Mouse (Mus musculus) B cell, adult 2 months (primary cell): Measurements from ENCODE around the gene Fahd1.

Experiments
- DNase-seq, 2 experiments: peaks; one replicate each; pipeline ENCODE4 v3.0.0; 2022

The Fahd1 gene

DNA sequence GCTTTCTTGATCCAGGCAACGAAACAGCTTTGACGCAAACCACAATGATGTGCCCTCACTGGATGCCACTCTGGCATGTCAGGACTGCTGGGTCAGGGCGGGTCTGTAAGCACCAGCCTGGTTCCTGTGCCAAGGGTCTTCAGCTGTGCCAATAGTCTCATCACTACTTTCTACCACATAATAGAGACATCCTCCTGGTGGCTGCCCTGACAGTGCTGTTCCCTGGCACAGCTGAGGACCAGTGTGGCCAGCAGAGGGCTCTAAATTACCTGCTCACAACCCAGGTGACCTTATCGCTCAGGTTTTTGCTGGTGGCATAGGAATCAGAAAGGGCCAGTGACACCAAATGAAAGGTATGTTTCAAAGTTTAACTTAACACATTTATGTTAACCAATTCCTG is 9.0 kb downstream of the Fahd1 start:
- DNase-seq = peak; percentile 48

DNA sequence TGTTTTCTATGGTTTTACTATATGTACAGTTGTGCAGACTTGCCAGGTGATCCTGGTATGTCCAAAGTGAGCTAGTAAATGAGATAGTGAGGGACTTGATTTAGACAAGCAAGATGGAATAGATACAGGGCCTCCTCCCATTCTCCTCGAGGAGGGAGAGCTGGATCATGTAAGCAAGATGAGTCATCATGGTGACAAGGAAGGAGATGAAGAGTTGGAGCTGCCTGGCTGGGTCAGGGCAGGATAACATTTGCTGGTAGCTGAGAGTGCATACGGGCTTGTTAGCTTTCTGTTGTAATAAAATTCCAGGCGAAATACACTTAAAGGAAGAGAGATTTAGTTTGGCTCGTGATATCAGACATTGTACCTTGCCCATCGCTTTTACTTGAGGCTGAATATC is 9.8 kb downstream of the Fahd1 start:
- DNase-seq = no peak

DNA sequence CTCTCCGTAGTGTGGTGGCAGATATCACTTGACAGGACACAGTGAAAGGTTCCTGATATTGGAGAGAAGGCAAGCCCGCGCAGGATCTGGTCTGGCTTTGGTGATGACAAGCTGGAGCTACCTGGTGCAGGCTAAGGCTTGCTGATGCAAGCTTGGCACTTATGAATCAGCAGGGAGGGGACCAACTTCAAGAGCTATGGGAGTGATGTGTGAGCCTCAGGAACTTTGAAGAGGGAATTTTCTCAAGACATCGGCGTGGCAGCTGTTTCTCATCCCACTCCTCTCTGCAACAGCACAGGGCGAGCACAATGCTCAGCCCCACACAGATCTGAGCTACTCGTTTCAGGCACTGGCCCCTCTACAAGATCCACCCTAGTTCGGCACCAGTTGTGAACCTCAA is 10.3 kb downstream of the Fahd1 start, which contains the start of gene Hagh:
TSS of gene Hagh (plus strand) at position 302 of the 400 bp plus-strand sequence.
- DNase-seq = no peak

DNA sequence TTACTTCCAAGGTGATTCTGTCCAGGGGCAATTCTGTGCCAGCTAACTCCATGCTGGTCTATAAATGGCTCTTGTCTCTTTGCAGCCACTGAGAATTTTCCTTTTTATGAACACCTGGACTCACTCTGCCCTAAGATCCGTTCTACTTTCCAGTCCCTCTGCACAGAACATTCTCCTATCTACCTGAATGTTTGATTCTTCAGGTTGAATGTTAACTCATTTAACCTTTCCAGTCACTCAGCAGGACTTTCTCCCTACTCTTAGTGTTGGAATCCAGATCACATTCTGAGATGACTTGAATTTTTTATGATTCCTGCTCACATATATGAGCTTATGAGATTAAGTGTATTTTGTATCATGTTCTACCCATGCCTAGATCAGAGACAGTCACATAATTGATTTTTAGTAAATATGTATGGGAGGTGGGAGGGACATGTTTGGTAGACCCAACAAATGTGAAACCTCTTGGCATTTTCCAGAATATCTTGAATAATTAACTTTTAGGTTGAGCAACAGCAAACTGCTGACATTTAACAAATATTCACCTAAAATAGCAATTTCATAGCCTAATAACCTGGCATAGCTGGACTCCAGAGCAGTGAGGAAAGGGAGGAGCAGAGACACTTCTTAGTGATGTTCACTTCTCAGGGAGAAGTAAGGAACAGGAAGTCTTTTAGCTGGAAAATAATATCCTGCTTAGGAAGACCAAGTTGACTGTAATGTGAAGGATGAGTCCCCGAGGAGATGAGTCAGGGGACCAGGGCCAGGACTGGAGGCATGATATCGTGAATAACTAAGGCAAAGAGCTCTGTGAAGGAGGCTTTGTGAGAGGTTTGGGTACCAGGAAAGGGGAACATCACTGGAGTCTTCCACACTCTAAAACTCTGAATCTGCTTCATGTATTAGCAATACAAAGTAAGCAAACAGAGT is 28.5 kb downstream of the Fahd1 start:
- no peak for DNase-seq

DNA sequence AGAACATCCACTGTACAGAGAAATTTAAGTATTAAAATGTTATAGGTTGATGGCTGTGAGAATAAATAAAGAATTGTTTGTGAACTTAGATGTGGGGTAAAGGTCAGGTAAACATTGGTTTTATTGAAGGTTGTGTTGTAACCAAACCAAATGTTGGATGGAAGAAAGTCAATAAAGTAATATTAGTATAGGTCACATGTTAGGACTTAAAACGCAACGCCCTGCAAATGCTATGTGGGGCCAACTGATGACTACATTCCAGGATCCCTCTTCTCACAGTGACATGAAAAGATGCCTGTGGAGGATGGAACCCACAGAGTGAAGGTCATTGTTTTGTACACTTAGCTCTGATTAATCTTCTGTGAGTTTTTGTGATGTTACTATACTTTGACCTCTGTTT is 30.7 kb downstream of the Fahd1 start:
- no peak for DNase-seq

DNA sequence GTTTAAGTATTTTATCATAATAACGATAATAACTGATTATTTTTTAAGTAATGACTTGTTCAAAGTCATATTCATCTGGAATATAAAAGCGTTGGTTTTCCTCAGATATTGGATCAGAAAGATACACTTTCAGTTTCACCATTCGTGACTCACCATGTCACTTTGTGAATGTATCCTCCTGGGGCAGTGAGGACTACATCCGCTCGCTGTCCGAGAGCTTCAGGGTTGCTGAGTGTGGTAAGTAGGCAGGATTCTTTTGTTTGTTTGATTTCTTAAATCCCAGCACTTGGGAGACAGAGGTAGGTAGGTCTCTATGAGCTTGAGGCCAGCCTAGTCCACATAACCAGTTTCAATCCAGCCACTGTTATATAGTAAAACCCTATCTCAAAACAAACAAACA is 32.0 kb downstream of the Fahd1 start:
- DNase-seq = no peak

DNA sequence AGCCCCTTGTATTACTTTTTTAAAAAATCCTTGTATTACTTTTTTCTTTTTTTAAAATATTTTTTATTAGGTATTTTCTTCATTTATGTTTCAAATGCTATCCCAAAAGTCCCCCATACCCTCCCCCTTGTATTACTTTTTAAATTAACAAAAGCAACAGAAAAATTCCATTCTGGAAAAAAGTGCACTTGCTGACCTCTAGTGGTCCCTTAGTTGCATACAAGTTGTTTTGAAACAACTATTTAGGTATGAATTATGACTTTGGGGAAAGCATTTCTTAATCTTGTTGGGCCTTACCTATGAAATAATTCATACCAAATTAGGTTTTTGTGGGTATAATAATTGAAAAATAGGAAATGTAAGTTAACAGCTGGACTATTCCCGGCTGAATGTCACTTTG is 32.7 kb downstream of the Fahd1 start:
- DNase-seq = no peak

DNA sequence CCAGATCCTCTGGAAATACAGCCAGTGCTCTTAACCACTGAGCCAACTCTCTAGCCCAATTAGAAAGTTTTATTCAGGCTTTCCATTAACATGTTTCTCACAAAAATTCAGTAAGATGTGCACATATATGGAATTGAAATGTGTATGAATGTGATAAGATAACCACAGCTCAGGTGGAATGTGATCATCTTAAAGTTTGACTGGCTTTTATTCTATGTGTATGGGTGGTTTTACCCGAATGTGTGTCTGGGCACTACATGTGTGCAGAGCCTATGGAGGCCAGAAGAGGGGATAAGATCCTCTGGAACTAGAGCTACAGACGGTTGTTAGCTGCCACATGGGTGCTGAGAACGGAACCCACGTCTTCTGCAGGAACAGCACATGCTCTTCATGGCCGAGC is 34.9 kb downstream of the Fahd1 start:
- no peak for DNase-seq

DNA sequence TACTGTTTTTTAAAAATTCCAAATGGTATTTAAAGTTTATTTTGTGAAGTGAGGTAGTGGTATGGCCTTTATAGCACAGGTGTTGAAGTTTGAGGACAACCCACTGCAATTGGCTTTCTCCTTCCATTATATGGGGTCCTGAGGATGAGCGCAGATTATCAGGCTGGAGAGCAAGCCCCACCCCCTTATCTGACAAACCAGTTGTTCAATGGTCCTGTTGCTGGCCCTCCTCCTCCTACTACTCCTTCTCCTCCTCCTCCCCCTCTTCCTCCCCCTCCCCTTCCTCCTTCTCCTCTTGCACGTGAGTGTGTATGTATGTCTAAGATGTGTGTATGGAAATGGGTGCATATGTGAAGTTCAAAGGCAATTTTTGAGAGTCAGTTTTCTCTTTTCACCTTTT is 37.9 kb downstream of the Fahd1 start:
- no peak for DNase-seq

DNA sequence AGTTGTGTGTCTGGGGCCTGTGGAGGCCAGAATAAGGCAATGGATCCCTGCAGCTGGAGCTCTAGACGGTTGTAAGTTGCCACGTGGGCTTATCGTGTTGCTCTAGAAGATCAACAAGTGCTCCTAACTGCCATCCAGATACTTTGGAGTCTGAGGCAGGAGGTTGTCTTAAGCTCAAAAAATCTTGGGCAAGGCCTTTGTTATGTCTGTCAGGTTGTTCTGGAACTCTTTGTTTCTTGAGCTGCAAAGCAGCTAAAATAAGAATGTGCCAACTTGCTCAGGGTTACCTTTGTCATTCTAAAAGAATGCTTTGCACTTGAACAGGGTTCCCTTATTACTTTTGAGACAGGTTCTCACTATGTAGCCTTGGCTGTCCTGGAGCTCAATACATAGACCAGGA is 39.0 kb downstream of the Fahd1 start:
- DNase-seq = no peak

DNA sequence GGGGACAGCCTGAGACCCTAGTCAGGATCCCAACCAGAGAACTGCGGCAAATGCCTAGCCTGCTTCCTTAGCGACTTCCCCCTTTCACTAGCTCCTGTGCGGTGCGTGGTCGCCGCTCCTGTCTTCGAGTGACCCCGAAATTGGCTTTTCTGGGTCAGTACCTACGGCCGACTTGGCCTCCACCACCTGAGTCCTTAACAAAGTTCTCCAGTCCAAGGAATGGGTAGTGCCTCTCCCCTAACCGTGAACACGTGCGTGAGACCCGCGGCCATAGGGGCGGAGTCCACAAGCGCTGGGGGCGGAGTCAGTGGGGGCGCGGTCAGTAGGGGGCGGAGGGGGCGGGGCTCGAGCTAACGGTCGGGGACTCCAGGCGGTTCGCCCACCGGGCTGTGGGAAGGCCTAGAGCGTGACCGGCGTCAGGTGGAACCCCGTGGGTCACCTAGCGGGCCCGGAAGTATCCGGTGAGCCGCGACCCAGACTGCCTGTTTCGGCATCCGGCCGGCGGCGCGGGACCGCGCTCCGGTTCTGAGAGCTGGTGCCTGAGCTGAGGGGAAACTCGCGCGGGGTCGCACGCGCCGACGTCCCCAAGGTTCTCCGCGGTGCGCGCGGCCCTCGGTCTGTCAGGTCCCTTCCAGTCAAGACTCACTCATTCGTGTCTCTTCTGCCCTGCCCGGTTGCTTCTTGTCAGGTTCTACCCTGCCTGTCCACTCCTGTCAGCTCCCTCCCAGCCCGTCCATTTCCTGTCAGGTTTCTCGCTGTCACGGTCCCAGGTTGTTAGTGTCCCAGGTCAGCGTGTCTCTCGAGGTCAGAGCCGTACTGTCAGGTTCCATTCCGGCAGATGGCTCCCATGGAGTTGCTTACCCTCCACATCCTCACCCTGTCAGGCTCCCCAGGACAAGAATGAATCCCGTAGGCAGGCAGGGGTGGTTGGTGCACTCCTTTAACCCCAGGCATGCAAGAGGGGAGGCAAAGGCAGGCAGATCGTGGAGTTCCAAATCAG is 45.9 kb downstream of the Fahd1 start, which contains the start of gene Meiob:
TSS of gene Meiob (plus strand) at position 338 of the 1,000 bp plus-strand sequence.
- peak; percentile 76 to 79 for DNase-seq

DNA sequence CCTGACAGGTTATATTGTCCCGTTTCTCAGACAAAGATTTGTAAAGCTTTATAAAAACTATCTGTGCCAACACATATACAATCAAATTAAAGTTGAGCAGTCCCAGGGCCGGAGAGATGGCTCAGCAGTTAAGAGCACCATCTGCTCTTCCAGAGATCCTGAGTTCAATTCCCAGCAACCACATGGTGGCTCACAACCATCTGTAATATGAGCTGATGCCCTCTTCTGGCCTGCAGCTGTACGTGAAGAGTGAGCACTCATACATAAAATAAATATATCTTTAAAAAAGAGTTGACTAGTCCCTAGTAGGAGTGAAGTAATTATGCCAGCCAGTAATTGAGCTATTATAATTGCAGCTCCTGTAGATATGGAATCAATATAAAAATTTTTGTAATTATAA is 49.6 kb downstream of the Fahd1 start:
- no peak for DNase-seq

DNA sequence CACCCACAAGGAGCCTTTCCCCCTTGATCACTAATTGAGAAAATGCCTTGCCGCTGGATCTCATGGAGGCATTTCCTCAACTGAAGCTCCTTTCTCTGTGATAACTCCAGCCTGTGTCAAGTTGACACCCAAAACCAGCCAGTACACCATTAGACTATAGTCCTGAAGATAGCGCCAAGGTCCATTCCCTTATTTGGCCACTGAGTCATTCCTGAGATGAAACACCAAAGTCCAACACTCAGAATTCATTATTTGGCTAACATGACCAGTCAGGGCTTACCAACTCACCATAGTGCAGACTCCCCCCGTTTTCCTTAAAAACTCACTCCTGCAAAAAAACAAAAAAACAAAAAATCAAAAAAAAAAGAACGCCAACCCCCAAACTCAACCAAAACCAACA is 50.7 kb downstream of the Fahd1 start:
- DNase-seq = no peak
